Mouse (Mus musculus) fat pad, adult 2 months (tissue): ENCODE measurements around the gene Emc1.
A peak's percentile ranks its signal among the peaks of the same experiment; 100 is the strongest.
"Not testable (repeated sequence)": the region's sequence is repeated elsewhere in the genome, so short reads cannot be mapped to it uniquely, and the experiment has no call there.

Experiments used
- DNase-seq: peaks from one replicate; pipeline ENCODE4 v3.0.0-alpha.2; 2011; ENCODE audit warnings: low read depth, low spot score; ENCODE audit errors: extremely low read depth

The Emc1 gene

GRCm38 (mm10) chr4:139352832-139353231 is 445 bp downstream of the Emc1 start:
- DNase-seq: no peak

DNA sequence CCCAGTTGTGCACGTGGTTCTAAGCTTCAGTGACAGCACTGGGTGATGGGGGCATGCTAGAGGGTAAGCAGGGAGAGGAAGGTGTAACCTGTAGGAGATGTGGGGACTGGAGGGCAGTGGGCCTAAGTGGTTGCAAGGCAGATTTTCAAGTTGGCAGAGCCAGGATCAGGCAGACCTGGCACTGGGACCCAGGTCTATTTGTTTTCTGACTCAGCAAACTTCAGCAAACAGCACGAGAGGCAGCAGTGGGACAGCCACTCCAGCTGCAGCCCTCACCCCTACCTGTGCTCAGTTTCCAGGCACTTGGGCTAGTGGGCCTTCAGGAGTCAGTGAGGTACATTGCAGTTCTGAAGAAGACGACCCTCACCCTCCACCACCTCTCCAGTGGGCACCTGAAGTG is 4.8 kb downstream of the Emc1 start:
- no peak for DNase-seq

- no peak for DNase-seq
Observed at GRCm38 (mm10) chr4:139360761-139361548, 8.6 kb downstream of the Emc1 start.

GRCm38 (mm10) chr4:139367336-139367735 is 14.9 kb downstream of the Emc1 start:
- DNase-seq: no peak

- DNase-seq: no peak
Observed at GRCm38 (mm10) chr4:139368038-139368437, 15.7 kb downstream of the Emc1 start.

DNA sequence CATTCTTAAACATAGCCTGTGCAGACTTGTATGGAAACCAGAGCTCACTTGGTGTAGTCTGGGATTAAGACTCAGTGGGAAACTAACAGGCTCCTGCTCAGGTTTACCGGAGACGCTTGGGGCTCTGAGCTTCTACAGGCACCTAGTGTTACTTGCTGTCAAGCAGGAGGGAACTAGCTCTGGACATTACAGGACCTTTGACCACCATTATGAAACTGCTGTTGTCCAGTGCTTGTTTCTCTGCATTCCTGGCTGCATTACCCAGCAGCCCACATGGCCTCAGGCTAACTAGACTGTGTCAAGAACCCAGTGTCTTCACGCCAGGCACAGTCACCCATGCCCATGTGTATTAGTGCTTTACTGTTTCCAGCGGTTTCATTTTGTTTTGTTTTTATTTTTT is 20.7 kb downstream of the Emc1 start:
- DNase-seq: peak; percentile 62

GRCm38 (mm10) chr4:139373531-139373930 is 21.1 kb downstream of the Emc1 start:
- DNase-seq: no peak

DNA sequence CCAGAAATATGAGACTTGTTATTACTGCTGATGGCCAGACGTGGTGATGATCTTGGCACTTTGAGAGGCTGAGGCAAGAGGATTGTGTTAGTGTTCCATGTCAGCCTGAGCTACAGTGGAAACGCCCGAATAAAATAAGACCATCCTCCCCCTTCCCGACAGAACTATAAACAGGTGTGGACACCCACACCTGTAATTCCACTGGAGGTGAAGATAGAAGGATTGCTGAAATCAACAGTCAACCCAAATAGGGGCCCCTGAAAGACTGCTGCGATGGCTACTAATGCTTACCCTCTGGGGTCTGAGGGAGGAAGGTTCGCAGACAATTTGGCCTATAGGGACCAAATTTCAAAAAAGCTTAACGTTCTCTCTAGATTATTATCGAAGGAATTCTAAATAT is 27.3 kb downstream of the Emc1 start:
- DNase-seq: no peak

DNA sequence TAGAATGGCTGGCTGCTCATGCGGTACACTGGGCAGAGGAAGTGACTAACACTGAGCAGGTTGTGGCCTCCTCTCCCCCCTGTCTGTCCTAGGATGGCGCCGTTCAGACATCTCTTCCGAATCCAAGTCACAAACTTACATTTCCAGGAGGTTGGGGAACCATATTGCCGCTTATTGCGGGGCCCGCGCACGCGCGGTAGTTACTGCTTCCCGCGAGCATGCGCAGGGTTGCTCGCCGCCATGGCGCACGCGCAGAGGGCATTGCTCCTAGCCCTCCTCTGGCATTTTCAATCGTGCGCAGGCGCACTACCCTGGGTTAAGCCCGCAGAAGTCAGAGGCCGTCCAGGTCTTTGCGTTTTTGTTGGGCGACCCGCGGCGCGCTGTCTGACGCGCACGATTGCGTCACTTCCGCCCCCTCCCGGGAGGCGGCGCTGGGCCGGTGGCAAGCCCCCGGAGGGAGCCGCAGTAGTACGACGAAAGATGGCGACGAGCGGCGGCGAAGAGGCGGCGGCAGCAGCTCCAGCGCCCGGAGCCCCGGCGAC is 27.9 kb downstream of the Emc1 start:
- peak; percentile 56 for DNase-seq

- DNase-seq: no peak
Observed at GRCm38 (mm10) chr4:139380775-139381451, 28.5 kb downstream of the Emc1 start.

DNA sequence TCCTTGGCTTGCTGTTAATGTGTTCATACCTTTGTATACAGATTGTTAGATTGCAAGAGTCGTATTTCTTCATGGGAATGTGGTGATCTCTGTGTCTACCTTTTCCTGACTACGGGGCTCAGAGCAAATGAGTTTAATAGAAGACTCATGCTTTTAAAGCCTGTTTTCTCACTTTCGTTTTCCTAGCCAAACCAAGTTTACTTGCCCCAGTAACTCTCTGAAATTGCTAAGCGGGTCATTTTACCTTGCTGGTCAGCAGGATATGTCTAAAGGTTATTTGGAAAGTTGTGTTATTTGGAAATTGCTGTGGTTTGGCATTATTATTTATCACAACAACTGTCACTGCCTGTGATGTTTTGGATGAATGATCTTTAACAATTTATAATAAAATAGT is 29.1 kb downstream of the Emc1 start:
- no peak for DNase-seq

GRCm38 (mm10) chr4:139382231-139382630 is 29.8 kb downstream of the Emc1 start:
- DNase-seq: no peak

- not testable (repeated sequence) for DNase-seq
Observed at GRCm38 (mm10) chr4:139385841-139386240, 33.5 kb downstream of the Emc1 start.

GRCm38 (mm10) chr4:139386869-139387319 is 34.5 kb downstream of the Emc1 start:
- DNase-seq: peak; percentile 86

GRCm38 (mm10) chr4:139389557-139389956 is 37.2 kb downstream of the Emc1 start:
- DNase-seq: no peak

GRCm38 (mm10) chr4:139395431-139395830 is 43.0 kb downstream of the Emc1 start:
- no peak for DNase-seq

- no peak for DNase-seq
Observed at GRCm38 (mm10) chr4:139400487-139400886, 48.1 kb downstream of the Emc1 start.

- DNase-seq: no peak
Observed at GRCm38 (mm10) chr4:139403214-139403613, 50.8 kb downstream of the Emc1 start.

GRCm38 (mm10) chr4:139411351-139411750 is 59.0 kb downstream of the Emc1 start:
- no peak for DNase-seq

DNA sequence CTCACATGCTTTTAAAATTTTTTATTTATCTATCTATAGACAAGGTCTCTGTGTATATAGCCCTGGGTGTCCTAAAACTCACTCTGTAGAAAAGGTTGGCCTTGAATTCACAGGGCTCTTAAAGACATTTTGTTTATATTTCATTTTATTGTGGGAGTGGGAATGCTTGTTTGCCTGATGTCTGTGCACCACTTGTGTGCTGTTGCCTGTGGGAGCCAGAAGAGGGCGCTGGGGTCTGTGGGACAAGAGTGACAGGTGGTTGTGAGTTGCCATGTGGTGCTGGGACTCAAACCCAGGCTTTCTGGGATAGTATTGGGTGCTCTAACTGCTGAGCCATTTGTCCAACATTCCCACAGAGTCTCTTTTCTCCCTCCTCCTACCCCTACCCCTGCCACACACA is 65.5 kb downstream of the Emc1 start:
- no peak for DNase-seq

- no peak for DNase-seq
Observed at GRCm38 (mm10) chr4:139421621-139422020, 69.2 kb downstream of the Emc1 start.

DNA sequence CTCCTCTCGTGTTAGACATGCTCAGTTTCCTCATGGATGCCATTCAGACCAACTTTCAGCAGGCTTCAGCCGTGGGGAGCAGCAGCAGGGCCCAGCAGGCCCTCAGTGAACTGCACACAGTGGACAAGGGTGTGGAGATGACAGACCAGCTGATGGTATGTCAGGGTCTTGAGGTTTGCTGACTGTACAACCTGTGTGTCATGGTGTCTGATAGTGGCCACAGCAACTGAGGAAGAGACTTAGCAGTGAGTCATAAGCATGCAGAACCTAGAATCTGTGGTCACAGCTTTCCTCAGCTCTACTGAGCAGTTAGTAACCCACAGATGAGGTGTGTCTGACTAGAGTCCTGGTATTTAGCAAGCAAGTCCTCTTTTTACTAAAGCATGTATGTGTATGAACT is 70.0 kb downstream of the Emc1 start:
- no peak for DNase-seq
